Mouse (Mus musculus) kidney, embryonic 15.5 days (tissue): ENCODE measurements around the gene Krt33b. TPM values are rescaled to one million over a fixed set of nuclear protein-coding genes. Genes with fewer than 3 reads are reported as not detected.

ENCODE experiments used
- ATAC-seq: fragments of 200-750 bp; cut with Nextera tagmentation; replicated peaks from 2 replicates; pipeline ENCODE4 v1.8.0; 2017; ENCODE audit warnings: moderate TSS enrichment; ENCODE audit not compliant: low FRiP score
- H3K27ac ChIP-seq: fragments of 300-500 bp; sonication (generic); 2 replicates; pipeline ENCODE4 v1.5.1; 2015; ENCODE audit warnings: mild to moderate bottlenecking, inconsistent platforms
- H3K27me3 ChIP-seq: fragments of 300-500 bp; sonication (generic); 2 replicates; pipeline ENCODE4 v1.6.1; 2015; ENCODE audit warnings: inconsistent platforms
- H3K36me3 ChIP-seq: fragments of 300-500 bp; sonication (generic); 2 replicates; pipeline ENCODE4 v1.6.1; 2015; ENCODE audit warnings: inconsistent platforms
- H3K4me1 ChIP-seq: fragments of 300-500 bp; sonication (generic); 2 replicates; pipeline ENCODE4 v1.6.1; 2015; ENCODE audit warnings: inconsistent platforms
- H3K4me2 ChIP-seq: fragments of 300-500 bp; sonication (generic); 2 replicates; pipeline ENCODE4 v1.6.1; 2015; ENCODE audit warnings: moderate library complexity, mild to moderate bottlenecking, inconsistent platforms
- H3K4me3 ChIP-seq: fragments of 300-500 bp; sonication (generic); replicated peaks from 2 replicates; pipeline ENCODE4 v1.5.1; 2015; ENCODE audit warnings: mild to moderate bottlenecking, inconsistent platforms
- H3K9ac ChIP-seq: fragments of 300-500 bp; sonication (generic); 2 replicates; pipeline ENCODE4 v1.6.1; 2015; ENCODE audit warnings: mild to moderate bottlenecking, inconsistent platforms
- H3K9me3 ChIP-seq: fragments of 300-500 bp; sonication (generic); replicated peaks from 2 replicates; pipeline ENCODE4 v1.6.1; 2016; ENCODE audit warnings: inconsistent platforms
- WGBS: fragments of 180-500 bp; shearing (Covaris S2); methylation state at CpG from one replicate; pipeline ENCODE4 v1.1.7; 2015; ENCODE audit warnings: mixed read lengths; 5-methylcytosine and 5-hydroxymethylcytosine counted together
- polyA plus RNA-seq: library from polyadenylated mRNA; unstranded; fragments of >200 nt; fragmentation: Nextera tagmentation; extraction: Ambion mirVana; gene quantifications from 2 replicates; pipeline ENCODE4 v1.2.1, GENCODE M21; 2015

Krt33b gene
- polyA plus RNA-seq, 1 experiment from 2014 or later = not detected

DNA sequence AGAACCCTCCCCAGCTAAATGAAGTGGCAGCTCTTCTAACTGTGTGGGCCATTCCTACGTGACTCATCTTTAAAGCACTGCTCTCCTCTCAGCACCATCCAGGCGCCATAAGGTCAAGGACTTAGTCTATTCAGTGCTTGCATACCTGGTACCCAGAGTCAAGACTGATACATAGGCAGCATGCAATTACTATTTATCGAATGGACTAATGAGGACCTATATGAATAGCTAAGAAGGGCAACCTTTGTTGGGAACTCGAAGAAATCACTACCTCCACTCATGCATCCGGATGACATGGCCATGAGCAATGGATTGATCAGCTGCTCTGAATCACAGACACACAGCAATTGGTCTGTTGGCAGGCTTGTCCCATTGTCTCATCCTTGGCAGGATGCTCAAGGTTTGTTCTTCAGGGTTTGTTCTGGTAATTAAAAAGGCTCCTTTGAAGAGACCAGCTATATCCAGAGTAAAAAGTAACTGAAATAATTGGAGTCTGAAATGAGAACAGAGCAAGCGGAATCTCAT lies 39.7 kb downstream of the Krt33b start:
- Histone ChIP-seq H3K27me3 (peaks cover 22% of the 10 kb centered on the region), H3K9me3 (no peaks in the 10 kb centered on the region), H3K4me3 (no peak overlapping the region), H3K36me3 (no peaks in the 10 kb centered on the region), H3K27ac (no peak overlapping the region), H3K4me2 (no peak overlapping the region), H3K9ac (no peak overlapping the region), H3K4me1 (peaks cover 7% of the 10 kb centered on the region; the same call in 1 of the 2 replicates)
- no peak for ATAC-seq
- WGBS = 83% methylated on average over 6 of the region's 6 CpGs

DNA sequence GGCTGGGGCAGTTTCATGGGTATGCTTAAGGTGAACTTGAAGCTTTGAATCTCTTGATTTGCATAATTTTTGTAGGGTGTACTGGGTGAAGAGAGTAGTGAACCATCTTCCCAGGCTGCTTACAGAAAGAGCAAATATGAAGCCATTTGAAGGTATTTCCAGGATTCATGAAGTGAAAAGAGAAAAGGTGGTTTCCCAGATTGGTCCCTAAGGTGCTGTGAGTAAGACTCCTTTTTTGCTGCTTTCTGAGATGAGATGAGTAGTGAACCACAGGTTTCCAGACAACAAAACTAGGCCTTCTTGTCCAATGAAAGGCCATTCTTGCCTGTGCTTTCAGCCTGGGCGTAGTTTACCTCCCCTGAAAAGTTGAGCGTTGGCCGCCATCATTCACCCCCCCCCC lies 41.1 kb downstream of the Krt33b start:
- Histone ChIP-seq H3K4me1 (peaks cover 3% of the 10 kb centered on the region; the same call in 1 of the 2 replicates), H3K36me3 (no peaks in the 10 kb centered on the region), H3K4me2 (no peak overlapping the region), H3K9ac (no peak overlapping the region), H3K27me3 (peaks cover 15% of the 10 kb centered on the region), H3K27ac (no peak overlapping the region), H3K9me3 (no peaks in the 10 kb centered on the region), H3K4me3 (no peak overlapping the region)
- WGBS = 88% methylated on average over 3 of the region's 3 CpGs
- no peak for ATAC-seq

GRCm38 (mm10) chr11:99986180-99986647 lies 43.5 kb downstream of the Krt33b start, which contains the start of gene Krtap16-1:
TSS of gene Krtap16-1 (minus strand) at chr11:99986597.
- Histone ChIP-seq H3K4me1 (no peaks in the 10 kb centered on the region), H3K4me3 (no peak within 1 kb of the TSS), H3K9me3 (no peaks in the 10 kb centered on the region), H3K27ac (no peak within 1 kb of the TSS), H3K27me3 (0 out of 2 replicates have a peak, but pooled peaks cover 5% of the 10 kb centered on the region), H3K9ac (no peak within 1 kb of the TSS), H3K36me3 (no peaks in the 10 kb centered on the region), H3K4me2 (no peak within 1 kb of the TSS)
- WGBS = 62% methylated on average over 8 of the region's 8 CpGs
- ATAC-seq = no peak

DNA sequence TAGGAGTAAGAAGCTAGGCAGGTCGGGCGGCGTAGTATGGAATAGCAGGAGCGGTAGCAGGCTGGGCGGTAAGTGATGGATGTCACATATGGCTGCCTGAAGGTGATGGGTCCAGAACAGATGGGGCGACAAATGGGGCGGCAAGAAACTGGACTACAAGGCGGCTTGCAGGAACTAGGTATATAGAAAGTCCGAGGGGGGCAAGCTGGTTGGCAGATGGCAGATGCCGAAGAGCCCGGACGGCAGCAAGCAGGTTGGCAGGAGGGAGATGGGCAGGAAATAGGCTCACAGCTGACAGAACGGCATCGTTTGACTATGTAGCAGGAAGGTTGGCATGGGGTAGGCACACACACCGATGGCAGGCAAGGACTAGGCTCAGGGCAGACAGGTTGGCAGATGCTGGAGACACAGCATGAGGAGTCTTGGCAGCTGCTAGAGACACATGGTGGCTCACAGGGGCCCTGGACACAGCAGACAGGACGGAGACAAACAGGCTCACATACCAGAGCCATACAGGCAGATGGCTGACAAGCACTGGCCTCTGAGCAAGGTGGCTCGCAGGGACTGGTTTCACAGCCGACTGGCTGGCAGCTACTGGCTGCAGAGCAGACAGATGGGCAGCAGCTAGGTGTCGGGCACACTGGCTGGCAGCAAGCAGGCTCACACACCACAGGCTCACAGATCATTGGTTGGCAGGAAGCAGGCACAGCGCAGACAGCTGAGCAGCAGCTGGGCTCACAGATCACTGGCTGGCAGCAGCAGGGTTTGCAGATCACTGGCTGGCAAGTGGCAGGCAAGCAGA lies 44.2 kb downstream of the Krt33b start:
- 0 out of 2 replicates have a peak, but pooled peaks cover 5% of the 10 kb centered on the region for H3K27me3 ChIP-seq
- no peak for ATAC-seq
- H3K9me3 ChIP-seq = no peaks in the 10 kb centered on the region
- H3K36me3 ChIP-seq = no peaks in the 10 kb centered on the region
- WGBS = 74% methylated on average over 20 of the region's 20 CpGs
- H3K9ac ChIP-seq = no peak overlapping the region
- H3K4me2 ChIP-seq = no peak overlapping the region
- H3K4me1 ChIP-seq = no peaks in the 10 kb centered on the region
- H3K4me3 ChIP-seq = no peak overlapping the region
- no peak overlapping the region for H3K27ac ChIP-seq

- Histone ChIP-seq H3K9me3 (no peaks in the 10 kb centered on the region), H3K4me3 (no peak overlapping the region), H3K27ac (no peak overlapping the region), H3K4me2 (no peak overlapping the region), H3K36me3 (no peaks in the 10 kb centered on the region), H3K9ac (no peak overlapping the region), H3K4me1 (no peaks in the 10 kb centered on the region), H3K27me3 (0 out of 2 replicates have a peak, but pooled peaks cover 5% of the 10 kb centered on the region)
- no peak for ATAC-seq
- 86% methylated on average over 1 of the region's 1 CpGs for WGBS
These were observed 46.2 kb downstream of the Krt33b start for GRCm38 (mm10) chr11:99983442-99983841.

GRCm38 (mm10) chr11:99982731-99983130 lies 46.9 kb downstream of the Krt33b start:
- Histone ChIP-seq H3K9ac (no peak overlapping the region), H3K36me3 (no peaks in the 10 kb centered on the region), H3K4me3 (no peak overlapping the region), H3K9me3 (no peaks in the 10 kb centered on the region), H3K27me3 (0 out of 2 replicates have a peak, but pooled peaks cover 5% of the 10 kb centered on the region), H3K27ac (no peak overlapping the region), H3K4me1 (no peaks in the 10 kb centered on the region), H3K4me2 (no peak overlapping the region)
- WGBS = 85% methylated on average over 9 of the region's 9 CpGs
- ATAC-seq = no peak

DNA sequence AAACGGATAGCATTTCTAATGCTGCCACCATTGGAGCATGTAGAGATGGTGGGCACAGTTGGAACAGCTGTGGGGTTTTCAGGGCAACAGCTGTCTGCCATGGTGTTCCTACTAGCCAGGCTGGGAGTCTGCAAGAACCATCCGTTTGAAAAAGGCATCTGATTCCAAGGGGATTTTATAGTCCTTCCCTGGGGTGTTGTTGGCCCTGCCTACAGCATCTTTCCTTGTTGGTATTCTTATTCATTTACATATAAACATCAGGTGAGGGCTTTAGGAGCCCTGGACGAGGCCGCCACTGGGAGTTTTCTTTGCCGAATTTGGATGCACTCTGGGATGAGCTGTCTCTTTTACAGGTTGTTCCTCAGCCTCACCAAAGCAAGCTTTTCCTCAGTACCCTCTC lies 50.7 kb downstream of the Krt33b start, which contains the start of gene Krtap29-1:
Gene Krtap29-1 (minus strand): TSS at position 101 of the 400 bp plus-strand sequence.
- no peak for ATAC-seq
- no peak within 1 kb of the TSS for H3K4me3 ChIP-seq
- H3K4me2 ChIP-seq = no peak within 1 kb of the TSS
- H3K9me3 ChIP-seq = no peaks in the 10 kb centered on the region
- no peaks in the 10 kb centered on the region for H3K27me3 ChIP-seq
- H3K27ac ChIP-seq = no peak within 1 kb of the TSS
- no peaks in the 10 kb centered on the region for H3K36me3 ChIP-seq
- H3K4me1 ChIP-seq = no peaks in the 10 kb centered on the region
- H3K9ac ChIP-seq = no peak within 1 kb of the TSS
- WGBS = 66% methylated on average over 5 of the region's 5 CpGs

Other genes starting within 250 kb of the Krt33b start
- gene Krtap4-8, start 249.2 kb downstream of the Krt33b start, polyA plus RNA-seq = not detected in 2 replicates
- not detected in 2 replicates for gene Krtap4-9, start 244.7 kb downstream of the Krt33b start, polyA plus RNA-seq
- gene Gm11596, start 236.4 kb downstream of the Krt33b start, polyA plus RNA-seq = not detected in 2 replicates
- gene Gm11569, start 230.9 kb downstream of the Krt33b start, polyA plus RNA-seq = not detected in 2 replicates
- not detected in 2 replicates for gene Gm11554, start 225.4 kb downstream of the Krt33b start, polyA plus RNA-seq
- not detected in 2 replicates for gene Krtap4-13, start 220.0 kb downstream of the Krt33b start, polyA plus RNA-seq
- gene Gm11564, start 214.2 kb downstream of the Krt33b start, polyA plus RNA-seq = not detected in 2 replicates
- gene 2300003K06Rik, start 191.8 kb downstream of the Krt33b start, polyA plus RNA-seq = not detected in 2 replicates
- gene Krtap4-16, start 178.3 kb downstream of the Krt33b start, polyA plus RNA-seq = not detected in 2 replicates
- gene Gm11568, start 172.0 kb downstream of the Krt33b start, polyA plus RNA-seq = not detected in 2 replicates
- not detected in 2 replicates for gene Gm11559, start 165.4 kb downstream of the Krt33b start, polyA plus RNA-seq
- gene Krtap9-1, start 156.5 kb downstream of the Krt33b start, polyA plus RNA-seq = not detected in 2 replicates
- gene Gm11567, start 150.7 kb downstream of the Krt33b start, polyA plus RNA-seq = not detected in 2 replicates
- gene Krtap31-1, start 121.9 kb downstream of the Krt33b start, polyA plus RNA-seq = not detected in 2 replicates
- gene Gm11565, start 115.1 kb downstream of the Krt33b start, polyA plus RNA-seq = not detected in 2 replicates
- gene Krtap31-2, start 93.6 kb downstream of the Krt33b start, polyA plus RNA-seq = not detected in 2 replicates
- not detected in 2 replicates for gene Krtap9-5, start 81.4 kb downstream of the Krt33b start, polyA plus RNA-seq
- not detected in 2 replicates for gene Krtap29-1, start 50.8 kb downstream of the Krt33b start, polyA plus RNA-seq
- gene Krtap16-1, start 43.3 kb downstream of the Krt33b start, polyA plus RNA-seq = not detected in 2 replicates
- gene Krtap17-1, start 35.9 kb downstream of the Krt33b start, polyA plus RNA-seq = not detected in 2 replicates
- not detected in 2 replicates for gene Krt33a, start 13.7 kb downstream of the Krt33b start, polyA plus RNA-seq
- not detected in 2 replicates for gene Krt34, start 11.7 kb upstream of the Krt33b start, polyA plus RNA-seq
- not detected in 2 replicates for gene Krt31, start 20.7 kb upstream of the Krt33b start, polyA plus RNA-seq
- gene Krt32, start 58.4 kb upstream of the Krt33b start, polyA plus RNA-seq = not detected in 2 replicates
- not detected in 2 replicates for gene Krt35, start 66.4 kb upstream of the Krt33b start, polyA plus RNA-seq
- 0.86 and 1.2 TPM in 2 replicates for gene Krt36, start 75.8 kb upstream of the Krt33b start, polyA plus RNA-seq
- 0.51 and 0.57 TPM in 2 replicates for gene Krt13, start 91.7 kb upstream of the Krt33b start, polyA plus RNA-seq
- 5.0 and 14.8 TPM in 2 replicates for gene Krt15, start 106.1 kb upstream of the Krt33b start, polyA plus RNA-seq
- gene Krt19, start 118.8 kb upstream of the Krt33b start, polyA plus RNA-seq = 69.7 and 75.3 TPM in 2 replicates
- not detected in 2 replicates for gene Krt9, start 163.4 kb upstream of the Krt33b start, polyA plus RNA-seq
- 4.9 and 5.8 TPM in 2 replicates for gene Krt14, start 177.7 kb upstream of the Krt33b start, polyA plus RNA-seq
- gene Krt16, start 219.0 kb upstream of the Krt33b start, polyA plus RNA-seq = 0.55 TPM in 1 of 2 replicates, not detected in the other
- gene Krt17, start 231.2 kb upstream of the Krt33b start, polyA plus RNA-seq = 0.51 and 2.4 TPM in 2 replicates
- not detected in 2 replicates for gene Krt42, start 240.0 kb upstream of the Krt33b start, polyA plus RNA-seq